Mouse (Mus musculus): ENCODE data around the gene Cyp2ab1.

Gene Cyp2ab1

DNA sequence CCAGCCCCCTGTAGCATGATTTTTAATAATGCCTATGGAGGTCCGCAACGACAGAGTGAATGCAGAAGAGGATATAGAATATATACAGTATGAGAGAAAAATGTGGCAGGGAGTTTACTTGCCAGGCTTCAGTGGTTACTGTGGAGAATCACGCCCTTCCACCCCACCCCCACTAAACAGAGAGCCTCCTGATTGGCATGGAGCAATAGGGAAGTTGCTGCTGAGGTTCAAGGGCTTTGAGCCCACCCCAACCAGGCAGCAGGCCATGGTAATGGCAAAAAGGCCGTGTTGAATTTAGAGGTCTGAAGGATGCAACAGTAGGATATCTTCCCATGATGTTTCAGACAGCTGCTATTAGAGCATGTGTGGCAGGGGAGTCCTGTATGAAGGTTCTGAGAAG is 53.9 kb downstream of the Cyp2ab1 start:
- DNase-seq (ENCODE audit: low read depth, low spot score) = no peak

DNA sequence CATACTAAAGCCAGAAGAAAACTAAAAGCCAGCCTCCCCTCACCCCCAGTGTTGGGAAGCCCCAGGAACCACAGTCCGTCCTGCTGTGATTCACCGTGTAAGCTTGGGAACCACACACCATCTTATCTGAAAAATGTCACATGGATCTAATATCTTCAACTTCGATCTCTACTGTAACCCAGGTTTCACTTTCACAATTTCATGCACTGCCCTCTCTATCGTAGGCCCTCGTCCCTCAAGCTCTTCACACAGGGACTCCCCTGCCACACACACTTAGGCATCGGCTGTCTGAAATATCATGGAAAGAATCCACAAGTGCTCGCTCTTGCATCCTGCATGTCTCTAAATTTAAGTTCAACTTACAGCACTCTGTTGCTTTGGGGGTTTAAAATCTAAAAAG is 60.1 kb downstream of the Cyp2ab1 start:
- DNase-seq (ENCODE audit: low read depth, low spot score) = no peak
